8 mouse cellular contexts compared by ENCODE assay signal in genomic region chr6:88197313-88198069, GRCm38 (mm10). TPM values are rescaled to one million over a fixed set of nuclear protein-coding genes. Genes with fewer than 3 reads are reported as not detected.
DNase-seq lines count a peak whose midpoint lies in the region; ATAC-seq and TF ChIP-seq lines count a peak whose summit lies in the region.

No protein-coding gene starts in this region.

- peak overlapping the region; percentile 24 for H3K4me2 ChIP-seq in forebrain, postnatal 0 days (ENCODE audit: low read depth)
- H3K4me2 ChIP-seq in intestine, postnatal 0 days (replicated peaks; ENCODE audit: low read depth) = peak overlapping the region; percentile 77

- no peak for ATAC-seq in forebrain, postnatal 0 days
- ATAC-seq in intestine, postnatal 0 days = no peak

- no peaks in the 10 kb centered on the region for H3K36me3 ChIP-seq in forebrain, postnatal 0 days (ENCODE audit: insufficient read depth)
- H3K36me3 ChIP-seq in intestine, postnatal 0 days (ENCODE audit: control insufficient read depth, insufficient read depth) = no peaks in the 10 kb centered on the region

- TF ChIP-seq CTCF in forebrain, postnatal 0 days (IDR thresholded peaks at IDR 0.05; ENCODE audit: low read depth) = no peak
- TF ChIP-seq CTCF in intestine, postnatal 0 days (IDR thresholded peaks at IDR 0.05; ENCODE audit: low read depth) = no peak

- WGBS in forebrain, postnatal 0 days = 2% methylated on average over 39 of the region's 39 CpGs
- WGBS in intestine, postnatal 0 days = 1% methylated on average over 39 of the region's 39 CpGs

- H3K4me1 ChIP-seq in forebrain, postnatal 0 days (ENCODE audit: insufficient read depth) = 0 out of 2 replicates have a peak, but pooled peaks cover 10% of the 10 kb centered on the region
- peaks cover 11% of the 10 kb centered on the region; the same call in 1 of the 2 replicates for H3K4me1 ChIP-seq in intestine, postnatal 0 days (replicated peaks; ENCODE audit: control insufficient read depth, insufficient read depth, low read length)

- H3K9me3 ChIP-seq in forebrain, postnatal 0 days (ENCODE audit: low read length) = no peaks in the 10 kb centered on the region
- no peaks in the 10 kb centered on the region for H3K9me3 ChIP-seq in intestine, postnatal 0 days (ENCODE audit: control insufficient read depth)

- peak; percentile 97 for DNase-seq in heart, adult 11 months
- DNase-seq in heart, adult 8-10 months (ENCODE audit: low spot score) = no peak
- no peak for DNase-seq in forebrain, postnatal 0 days
- DNase-seq in lung, postnatal 14 days = peak; percentile 69
- DNase-seq in ovary, postnatal 36 days (ENCODE audit: low spot score) = no peak
- no peak for DNase-seq in thymus, postnatal 10 days (ENCODE audit: low spot score in 2 of 2)
- DNase-seq in layer of hippocampus, postnatal 10 days (ENCODE audit: low spot score in 2 of 2) = no peak

- H3K27ac ChIP-seq in forebrain, postnatal 0 days (ENCODE audit: low read depth, low read length) = no peak overlapping the region
- H3K27ac ChIP-seq in intestine, postnatal 0 days (ENCODE audit: low read depth, low read length) = no peak overlapping the region

- H3K27me3 ChIP-seq in forebrain, postnatal 0 days (ENCODE audit: insufficient read depth, low read length) = peaks cover 85% of the 10 kb centered on the region
- H3K27me3 ChIP-seq in intestine, postnatal 0 days (replicated peaks; ENCODE audit: control insufficient read depth, insufficient read depth, low read length) = peaks cover 100% of the 10 kb centered on the region

- no peak overlapping the region for H3K9ac ChIP-seq in forebrain, postnatal 0 days
- H3K9ac ChIP-seq in intestine, postnatal 0 days (ENCODE audit: low read depth, low read length) = no peak overlapping the region

- H3K4me3 ChIP-seq in forebrain, postnatal 0 days (ENCODE audit: low read depth, low read length) = peak overlapping the region; percentile 17; the same call in 1 of the 2 replicates
- peak overlapping the region; percentile 45 for H3K4me3 ChIP-seq in intestine, postnatal 0 days (ENCODE audit: low read depth, low read length)

RNA-seq across cellular contexts. Expression of gene Gata2, which starts 3.8 kb away (rescaled TPM):
- 10 to 100 TPM; 13.5 to 20.0 (median 17.4) TPM for total RNA-seq in heart, adult 8-10 months (2022)
- total RNA-seq in forebrain, postnatal 0 days (2014; rRNA removed) = 1.2 and 2.3 TPM in 2 replicates
- 4.6 and 5.6 TPM in 2 replicates for polyA plus RNA-seq in forebrain, postnatal 0 days (2015; fragmentation: Nextera tagmentation; extraction: Ambion mirVana)
- polyA plus RNA-seq in intestine, postnatal 0 days (2015; fragmentation: Nextera tagmentation; extraction: Ambion mirVana) = 3.5 and 3.7 TPM in 2 replicates
- total RNA-seq in layer of hippocampus, postnatal 10 days (2021) = 1 to 10 TPM; 4.6 to 5.9 TPM

RNA-seq across cellular contexts. Expression of gene Dnajb8, which starts 24.6 kb away (rescaled TPM):
- total RNA-seq in heart, adult 8-10 months (2022) = not detected
- not detected in 2 replicates for total RNA-seq in forebrain, postnatal 0 days (2014; rRNA removed)
- not detected in 2 replicates for polyA plus RNA-seq in forebrain, postnatal 0 days (2015; fragmentation: Nextera tagmentation; extraction: Ambion mirVana)
- not detected in 2 replicates for polyA plus RNA-seq in intestine, postnatal 0 days (2015; fragmentation: Nextera tagmentation; extraction: Ambion mirVana)
- not detected for total RNA-seq in layer of hippocampus, postnatal 10 days (2021)

Comparison
In these comparisons a context has a peak if more than half of its experiments do, and no peak if none do; other contexts are left out.
1. DNase-seq: peak in heart, adult 11 months (single experiment) and lung, postnatal 14 days (single experiment); none in heart, adult 8-10 months (single experiment), forebrain, postnatal 0 days (single experiment), ovary, postnatal 36 days (single experiment), thymus, postnatal 10 days (0 of 2) and layer of hippocampus, postnatal 10 days (0 of 2).